In genomic region chr19:32711761-32712541, GRCm38 (mm10) we compare ENCODE assay signal across 8 mouse cellular contexts. TPM values are rescaled to one million over a fixed set of nuclear protein-coding genes. Genes with fewer than 3 reads are reported as not detected.
DNase-seq lines count a peak whose midpoint lies in the region; ATAC-seq and TF ChIP-seq lines count a peak whose summit lies in the region.

No protein-coding gene starts in this region.

- H3K27ac ChIP-seq in heart, embryonic 11.5 days (ENCODE audit: low read depth, low read length) = peak overlapping the region; percentile 89
- H3K27ac ChIP-seq in kidney, postnatal 0 days = peak overlapping the region; percentile 87
- H3K27ac ChIP-seq in liver, embryonic 11.5 days (ENCODE audit: low read depth, low read length) = peak overlapping the region; percentile 86
- peak overlapping the region; percentile 73 for H3K27ac ChIP-seq in stomach, embryonic 14.5 days (ENCODE audit: low read length)

- H3K9me3 ChIP-seq in heart, embryonic 11.5 days (replicated peaks; ENCODE audit: control insufficient read depth, low read length) = no peaks in the 10 kb centered on the region
- no peaks in the 10 kb centered on the region for H3K9me3 ChIP-seq in kidney, postnatal 0 days (replicated peaks; ENCODE audit: low read length)
- no peaks in the 10 kb centered on the region for H3K9me3 ChIP-seq in liver, embryonic 11.5 days (ENCODE audit: control insufficient read depth, low read length)
- H3K9me3 ChIP-seq in stomach, embryonic 14.5 days (ENCODE audit: control insufficient read depth, low read depth, low read length) = no peaks in the 10 kb centered on the region

- peaks cover 6% of the 10 kb centered on the region; the same call in 1 of the 2 replicates for H3K4me1 ChIP-seq in heart, embryonic 11.5 days (ENCODE audit: control insufficient read depth, insufficient read depth, low read length)
- H3K4me1 ChIP-seq in kidney, postnatal 0 days (replicated peaks; ENCODE audit: insufficient read depth, low read length) = peaks cover 13% of the 10 kb centered on the region
- H3K4me1 ChIP-seq in liver, embryonic 11.5 days (replicated peaks; ENCODE audit: control insufficient read depth, insufficient read depth, low read length) = peaks cover 14% of the 10 kb centered on the region
- H3K4me1 ChIP-seq in stomach, embryonic 14.5 days (ENCODE audit: control insufficient read depth, insufficient read depth, low read length) = peaks cover 5% of the 10 kb centered on the region; the same call in 1 of the 2 replicates

- peak overlapping the region; percentile 72 for H3K4me2 ChIP-seq in heart, embryonic 11.5 days
- H3K4me2 ChIP-seq in kidney, postnatal 0 days (ENCODE audit: low read length) = peak overlapping the region; percentile 73
- peak overlapping the region; percentile 91 for H3K4me2 ChIP-seq in liver, embryonic 11.5 days
- H3K4me2 ChIP-seq in stomach, embryonic 14.5 days (replicated peaks; ENCODE audit: low read depth, low read length) = peak overlapping the region; percentile 81

- peak overlapping the region; percentile 92 for H3K4me3 ChIP-seq in heart, embryonic 11.5 days (ENCODE audit: low read depth, low read length)
- peak overlapping the region; percentile 65 for H3K4me3 ChIP-seq in kidney, postnatal 0 days (replicated peaks; ENCODE audit: low read depth, low read length)
- peak overlapping the region; percentile 93 for H3K4me3 ChIP-seq in liver, embryonic 11.5 days (ENCODE audit: low read depth, low read length)
- H3K4me3 ChIP-seq in stomach, embryonic 14.5 days (ENCODE audit: low read depth, low read length) = peak overlapping the region; percentile 83

- H3K27me3 ChIP-seq in heart, embryonic 11.5 days (ENCODE audit: control insufficient read depth, insufficient read depth, low read length) = no peaks in the 10 kb centered on the region
- no peaks in the 10 kb centered on the region for H3K27me3 ChIP-seq in kidney, postnatal 0 days (ENCODE audit: insufficient read depth, low read length)
- H3K27me3 ChIP-seq in liver, embryonic 11.5 days (replicated peaks; ENCODE audit: control insufficient read depth, insufficient read depth, low read length) = no peaks in the 10 kb centered on the region
- no peaks in the 10 kb centered on the region for H3K27me3 ChIP-seq in stomach, embryonic 14.5 days (ENCODE audit: control insufficient read depth, insufficient read depth, low read length)

- under 1% methylated on average over 63 of the region's 63 CpGs for WGBS in heart, embryonic 11.5 days (ENCODE audit: insufficient replicate concordance)
- under 1% methylated on average over 57 of the region's 63 CpGs for WGBS in kidney, postnatal 0 days
- under 1% methylated on average over 62 of the region's 63 CpGs for WGBS in liver, embryonic 11.5 days
- under 1% methylated on average over 62 of the region's 63 CpGs for WGBS in stomach, embryonic 14.5 days

- no peak for TF ChIP-seq CTCF in kidney, postnatal 0 days (IDR thresholded peaks at IDR 0.05; ENCODE audit: low read depth)

- H3K9ac ChIP-seq in heart, embryonic 11.5 days (ENCODE audit: low read depth, low read length) = peak overlapping the region; percentile 91
- H3K9ac ChIP-seq in kidney, postnatal 0 days (ENCODE audit: low read depth, low read length) = peak overlapping the region; percentile 75
- H3K9ac ChIP-seq in liver, embryonic 11.5 days (ENCODE audit: low read depth, low read length) = peak overlapping the region; percentile 86
- H3K9ac ChIP-seq in stomach, embryonic 14.5 days (replicated peaks; ENCODE audit: low read depth, low read length) = peak overlapping the region; percentile 93

- H3K36me3 ChIP-seq in heart, embryonic 11.5 days (ENCODE audit: control insufficient read depth, insufficient read depth, low read length) = no peaks in the 10 kb centered on the region
- H3K36me3 ChIP-seq in kidney, postnatal 0 days (ENCODE audit: insufficient read depth, low read length) = no peaks in the 10 kb centered on the region
- H3K36me3 ChIP-seq in liver, embryonic 11.5 days (ENCODE audit: control insufficient read depth, insufficient read depth, low read length) = no peaks in the 10 kb centered on the region
- H3K36me3 ChIP-seq in stomach, embryonic 14.5 days (ENCODE audit: control insufficient read depth, insufficient read depth, low read length) = no peaks in the 10 kb centered on the region

- peak; percentile 95 for ATAC-seq in erythroblast, adult 5-6 weeks (replicated peaks; ENCODE audit: low FRiP score, poor library complexity, severe bottlenecking)
- peak; percentile 94 for ATAC-seq in heart, embryonic 11.5 days (replicated peaks; ENCODE audit: insufficient number of reproducible peaks, low FRiP score, low TSS enrichment)
- ATAC-seq in kidney, postnatal 0 days (replicated peaks; ENCODE audit: low FRiP score, low read depth) = peak; percentile 93
- ATAC-seq in liver, embryonic 11.5 days (replicated peaks; ENCODE audit: low FRiP score) = peak; percentile 95
- ATAC-seq in stomach, embryonic 14.5 days (ENCODE audit: insufficient number of reproducible peaks, insufficient read depth, low FRiP score, low read depth) = peak; percentile 96

- DNase-seq in B cell, adult 2 months = peak; percentile 95 to 96
- DNase-seq in brain, adult 2 months (ENCODE audit: low read depth, low spot score) = peak; percentile 93
- peak; percentile 87 for DNase-seq in kidney, postnatal 0 days (ENCODE audit: low spot score)
- DNase-seq in liver, embryonic 11.5 days (ENCODE audit: low spot score) = peak; percentile 95
- peak; percentile 94 for DNase-seq in naive thymus-derived CD4-positive, alpha-beta T cell, adult 2 months (ENCODE audit: low read depth)

RNA-seq across cellular contexts. Expression of gene Atad1, which starts 27.6 kb away (rescaled TPM):
- 16.3 and 25.7 TPM in 2 replicates for total RNA-seq in erythroblast, adult 5-6 weeks (2015; ENCODE audit: low replicate concordance)
- total RNA-seq in erythroblast, adult 5-6 weeks (2017; ENCODE audit: low replicate concordance) = 11.6 and 19.2 TPM in 2 replicates
- polyA plus RNA-seq in heart, embryonic 11.5 days (2014; fragmentation: Nextera tagmentation; extraction: Ambion mirVana) = 60.1 and 65.8 TPM in 2 replicates
- 79.2 and 83.7 TPM in 2 replicates for polyA plus RNA-seq in kidney, postnatal 0 days (2015; fragmentation: Nextera tagmentation; extraction: Ambion mirVana)
- 58.3 and 58.6 TPM in 2 replicates for polyA plus RNA-seq in liver, embryonic 11.5 days (2014; fragmentation: Nextera tagmentation; extraction: Ambion mirVana)
- polyA plus RNA-seq in stomach, embryonic 14.5 days (2014; fragmentation: Nextera tagmentation; extraction: Ambion mirVana) = 78.1 and 78.3 TPM in 2 replicates

RNA-seq across cellular contexts. Expression of gene Pten, which starts 45.3 kb away (rescaled TPM):
- total RNA-seq in erythroblast, adult 5-6 weeks (2015; ENCODE audit: low replicate concordance) = 24.7 and 26.5 TPM in 2 replicates
- 21.7 and 29.8 TPM in 2 replicates for total RNA-seq in erythroblast, adult 5-6 weeks (2017; ENCODE audit: low replicate concordance)
- polyA plus RNA-seq in heart, embryonic 11.5 days (2014; fragmentation: Nextera tagmentation; extraction: Ambion mirVana) = 5.1 and 9.6 TPM in 2 replicates
- polyA plus RNA-seq in kidney, postnatal 0 days (2015; fragmentation: Nextera tagmentation; extraction: Ambion mirVana) = 8.9 and 9.2 TPM in 2 replicates
- polyA plus RNA-seq in liver, embryonic 11.5 days (2014; fragmentation: Nextera tagmentation; extraction: Ambion mirVana) = 6.6 and 6.8 TPM in 2 replicates
- polyA plus RNA-seq in stomach, embryonic 14.5 days (2014; fragmentation: Nextera tagmentation; extraction: Ambion mirVana) = 21.3 and 23.1 TPM in 2 replicates

Comparison
In these comparisons a context has a peak if more than half of its experiments do, and no peak if none do; other contexts are left out.
1. Peak in every context shown above with its lines: DNase-seq, ATAC-seq, H3K4me3 ChIP-seq and H3K27ac ChIP-seq.